Mouse (Mus musculus): ENCODE results near the gene Klhl29.

Gene Klhl29

DNA sequence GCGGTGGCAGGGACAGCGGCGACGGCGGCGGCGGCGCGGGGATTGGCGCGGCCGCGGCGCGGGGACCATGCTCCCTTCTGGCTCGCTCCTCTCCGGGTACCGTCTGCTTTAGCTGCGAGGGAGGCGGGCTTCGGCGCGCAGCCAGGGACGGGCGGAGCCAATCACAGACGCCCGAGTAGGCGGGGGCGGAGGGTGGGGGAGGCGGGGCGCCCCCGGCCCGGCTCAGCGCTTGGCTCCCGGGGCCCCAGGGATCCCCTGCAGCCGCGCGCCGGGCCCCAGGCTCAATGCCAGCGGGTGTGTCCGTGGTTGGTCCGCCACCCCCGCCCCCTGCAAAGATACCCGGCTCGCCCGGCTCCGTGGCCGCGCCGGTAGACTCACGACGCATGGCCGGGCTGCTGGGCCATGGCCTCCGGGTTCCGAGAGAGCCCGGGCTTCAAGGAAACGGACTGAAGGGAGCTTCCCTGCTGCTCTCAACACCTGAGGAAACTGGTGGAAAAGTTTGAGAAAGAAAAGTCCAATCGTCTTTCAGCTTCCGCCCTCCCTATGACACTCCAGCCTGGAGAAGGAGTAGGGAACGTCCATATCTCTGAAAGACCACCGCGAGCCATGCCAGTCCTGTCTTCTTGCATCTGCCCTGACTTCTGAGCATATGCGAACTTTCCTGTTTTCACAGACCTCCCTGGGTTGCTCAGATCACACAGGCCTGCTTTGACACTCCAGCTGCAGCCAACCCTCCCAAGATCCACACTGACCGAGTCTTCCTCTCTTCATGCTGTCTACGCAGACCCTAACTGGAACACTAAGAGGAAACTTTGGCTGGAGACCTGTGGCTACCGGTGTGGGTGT is at the start of gene Klhl29:
Klhl29 (minus strand) TSS at position 67 of the 846 bp plus-strand sequence.
- peak; percentile 88 to 91 for DNase-seq

- no peak for DNase-seq
These were observed 49.8 kb upstream of the Klhl29 start for GRCm38 (mm10) chr12:5425276-5425675.

DNA sequence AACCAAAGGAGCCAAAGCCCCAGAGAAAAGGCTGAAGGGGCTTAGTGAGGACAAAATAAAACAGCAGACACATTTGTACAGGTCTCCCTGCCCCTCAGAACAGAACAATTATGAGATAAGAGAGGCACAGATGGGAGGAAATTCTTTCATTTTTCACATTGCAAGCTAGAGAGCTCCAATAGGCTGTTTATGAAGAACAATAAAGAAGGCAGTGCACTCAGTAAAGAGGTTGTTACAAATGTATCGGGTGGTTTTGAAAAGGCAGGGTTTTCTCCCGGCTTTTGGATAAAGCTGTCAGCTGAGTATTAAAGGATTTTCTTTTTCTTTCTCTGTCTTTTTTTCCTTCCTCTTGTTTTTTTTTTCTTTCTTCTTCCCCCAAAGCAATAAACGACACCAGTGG is 40.3 kb upstream of the Klhl29 start:
- DNase-seq = no peak

GRCm38 (mm10) chr12:5413976-5414375 is 38.5 kb upstream of the Klhl29 start:
- DNase-seq = no peak

DNA sequence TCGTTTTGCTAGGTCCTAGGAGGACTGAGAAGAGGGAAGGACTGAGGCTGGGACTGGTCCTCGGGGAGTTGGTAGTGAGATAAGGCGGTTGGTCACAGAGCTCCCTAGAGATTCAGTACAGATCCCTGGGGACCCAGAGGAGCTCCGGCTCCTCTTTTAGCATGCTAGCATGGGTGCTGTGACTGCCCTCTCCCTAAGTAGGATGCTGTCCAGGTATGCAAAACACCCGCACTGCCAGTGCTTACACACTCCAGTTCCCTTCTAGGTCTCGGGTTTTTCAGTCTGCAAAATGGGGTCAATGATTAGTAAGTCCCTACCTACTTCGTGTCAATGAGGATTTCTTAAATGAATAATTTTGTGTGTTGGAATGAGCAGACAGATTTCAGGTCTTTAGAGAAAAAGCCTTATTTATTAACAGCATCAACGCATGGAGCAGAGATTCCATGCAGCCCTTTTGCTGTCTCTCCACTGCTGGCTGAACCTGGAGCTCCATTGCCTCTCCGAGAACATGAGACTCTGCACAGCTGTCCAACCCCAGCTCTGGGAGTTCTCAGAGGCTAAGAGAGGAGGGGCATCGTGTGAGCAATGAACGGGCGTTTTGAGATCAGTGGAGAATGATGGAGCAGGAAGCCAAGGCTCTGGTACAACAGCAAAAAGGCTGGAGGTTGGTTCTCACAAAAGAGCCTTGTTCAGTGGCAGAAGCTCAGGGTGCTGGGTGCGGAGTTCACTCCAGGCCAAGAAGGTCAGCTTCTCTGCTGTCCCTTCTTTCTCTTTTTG is 36.5 kb upstream of the Klhl29 start:
- peak; percentile 13 to 60 for DNase-seq

DNA sequence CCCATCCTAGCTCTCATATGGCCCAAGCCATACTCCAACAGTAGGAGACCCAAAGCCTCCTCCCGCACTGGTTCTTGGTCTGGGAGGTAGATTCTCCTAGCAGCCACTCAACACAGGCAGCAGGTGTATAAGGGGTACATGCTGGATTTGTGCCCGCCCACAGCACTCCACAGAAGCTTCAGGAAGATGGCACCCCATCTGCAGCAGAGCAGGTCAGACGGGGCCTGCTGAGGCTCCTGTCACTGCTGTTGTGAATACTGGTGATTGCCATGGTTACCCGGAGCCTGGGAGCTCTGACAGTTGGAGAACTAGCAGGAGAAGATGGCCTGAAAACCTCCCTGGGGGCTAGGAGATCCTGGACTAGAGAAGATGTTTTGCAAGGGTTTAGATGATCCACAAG is 35.9 kb upstream of the Klhl29 start:
- no peak for DNase-seq

DNA sequence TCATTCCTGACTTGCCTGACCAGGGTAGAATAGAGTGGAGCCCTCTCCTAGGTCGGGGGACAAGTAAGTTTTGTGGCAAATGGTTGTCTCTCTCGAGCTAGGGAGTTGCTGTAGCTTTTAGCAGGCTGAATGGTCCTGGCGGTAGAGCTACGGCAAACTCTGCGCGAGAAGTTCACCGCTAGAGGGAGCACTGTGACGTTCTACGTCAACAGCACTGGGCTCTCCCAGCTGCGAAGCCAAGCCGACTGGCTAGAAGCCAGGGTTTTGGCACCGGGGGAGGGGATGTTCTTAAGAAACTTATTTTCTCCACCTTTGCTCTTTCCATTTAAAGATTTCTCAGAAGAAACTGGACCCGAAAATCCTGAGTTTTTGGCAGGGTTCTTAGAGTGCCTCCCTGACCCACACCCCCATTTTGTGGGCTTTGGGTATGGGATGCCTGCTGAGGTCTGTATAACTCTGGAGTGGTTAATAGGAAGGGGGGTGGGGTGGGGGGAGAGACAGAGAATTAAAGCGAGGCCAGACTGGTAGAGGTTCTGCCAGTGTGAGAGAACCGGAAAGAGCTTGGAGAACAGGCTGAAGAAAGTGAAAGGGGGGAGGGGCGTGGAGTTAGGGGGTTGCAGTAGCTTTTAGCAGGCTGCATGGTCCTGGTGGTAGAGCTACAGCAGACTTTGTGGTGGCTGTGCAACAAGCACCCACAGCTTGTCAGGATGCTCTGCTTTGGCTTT is 35.1 kb upstream of the Klhl29 start:
- peak; percentile 90 to 92 for DNase-seq

GRCm38 (mm10) chr12:5407175-5407574 is 31.7 kb upstream of the Klhl29 start:
- DNase-seq = no peak

DNA sequence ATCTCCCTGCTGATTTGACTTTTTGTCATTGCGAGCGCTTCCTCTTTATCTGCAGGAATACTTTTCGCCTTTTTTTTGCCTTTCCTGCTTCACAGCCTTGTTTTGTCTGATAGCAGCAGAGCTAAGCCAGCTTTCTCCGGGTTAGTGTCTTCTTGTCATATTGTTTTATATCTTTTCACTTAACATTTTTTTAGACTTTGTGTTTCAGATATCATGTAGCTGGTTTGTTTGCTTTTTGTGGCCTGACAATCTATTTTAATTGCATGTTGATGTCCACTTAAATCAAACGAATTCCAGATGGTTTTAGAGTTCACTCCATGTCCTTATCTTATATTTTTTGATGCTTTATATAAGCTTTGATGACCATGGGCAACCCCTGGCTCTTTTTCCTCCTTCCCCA is 21.9 kb upstream of the Klhl29 start:
- no peak for DNase-seq

- DNase-seq = no peak
These were observed 19.7 kb upstream of the Klhl29 start for GRCm38 (mm10) chr12:5395188-5395587.

- DNase-seq = no peak
These were observed 11.6 kb upstream of the Klhl29 start for GRCm38 (mm10) chr12:5387112-5387511.

DNA sequence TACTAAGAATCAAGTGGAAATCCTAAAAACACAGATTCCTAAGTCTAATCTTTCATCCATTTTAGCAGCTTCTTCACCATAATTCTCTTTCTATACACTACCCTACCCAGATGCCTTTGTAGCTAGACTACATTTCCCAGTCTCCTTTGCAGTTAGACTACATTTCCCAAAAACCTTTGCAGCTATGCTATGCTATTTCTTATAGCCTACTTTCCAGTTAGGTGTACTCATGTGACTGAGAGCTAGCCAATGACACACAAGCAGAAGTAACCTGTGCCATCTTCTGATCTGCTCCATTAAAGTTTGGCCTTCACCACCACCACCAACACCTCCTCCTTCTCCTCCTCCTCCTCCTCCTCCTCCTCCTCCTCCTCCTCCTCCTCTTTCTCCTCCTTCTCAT is 11.2 kb upstream of the Klhl29 start:
- no peak for DNase-seq

DNA sequence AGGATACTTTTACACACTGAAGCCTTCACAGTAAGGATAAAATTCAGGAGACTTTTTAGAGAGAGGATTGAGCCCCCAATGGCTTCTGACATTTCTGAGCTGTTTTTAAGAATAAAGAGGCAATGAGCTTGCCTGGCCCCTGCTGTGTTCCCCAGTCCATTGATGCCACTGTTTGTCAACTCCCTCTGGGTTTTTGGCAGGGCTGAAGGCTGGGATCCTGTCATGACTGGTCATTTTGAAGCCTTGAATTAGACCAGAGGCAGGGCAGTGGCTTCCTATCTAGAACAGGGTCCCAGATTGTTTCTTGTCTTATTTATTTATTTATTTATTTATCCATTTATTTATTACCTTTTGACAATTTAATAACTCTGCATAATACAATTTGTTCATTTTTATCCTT is 6.2 kb upstream of the Klhl29 start:
- DNase-seq = no peak

- peak; percentile 14 to 40 for DNase-seq
These were observed 532 bp downstream of the Klhl29 start for GRCm38 (mm10) chr12:5374684-5375615.

GRCm38 (mm10) chr12:5374196-5374683 is 1.2 kb downstream of the Klhl29 start:
- peak in 1 of 2 experiments; percentile 6 for DNase-seq

DNA sequence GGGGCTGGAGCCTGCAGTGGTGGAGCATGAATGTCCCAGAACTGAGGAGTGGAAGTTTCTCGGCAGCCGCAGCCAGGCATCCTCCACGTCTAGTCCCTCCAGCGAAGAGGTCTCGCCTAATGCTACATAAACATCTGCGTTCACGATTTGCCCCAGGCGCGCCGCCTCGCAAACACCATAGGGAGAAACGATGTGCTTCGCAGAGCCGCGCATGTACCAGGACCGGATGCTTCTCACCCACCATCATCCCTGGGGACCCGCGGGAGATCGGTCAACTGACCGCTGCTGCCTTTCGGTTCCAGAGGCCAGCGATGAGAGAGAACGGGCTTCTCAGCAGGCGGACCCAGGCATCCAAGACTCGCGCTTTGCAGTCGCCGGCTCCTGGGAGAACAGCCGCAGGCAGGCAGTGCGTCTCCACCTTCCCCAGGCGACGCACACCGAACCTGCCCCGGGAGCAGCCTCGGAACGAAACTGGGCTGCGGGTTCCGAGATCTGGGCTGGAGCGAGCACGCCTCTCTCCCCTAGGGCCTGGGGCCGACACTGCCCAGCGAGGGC is 1.8 kb downstream of the Klhl29 start:
- DNase-seq = peak; percentile 4 to 39

DNA sequence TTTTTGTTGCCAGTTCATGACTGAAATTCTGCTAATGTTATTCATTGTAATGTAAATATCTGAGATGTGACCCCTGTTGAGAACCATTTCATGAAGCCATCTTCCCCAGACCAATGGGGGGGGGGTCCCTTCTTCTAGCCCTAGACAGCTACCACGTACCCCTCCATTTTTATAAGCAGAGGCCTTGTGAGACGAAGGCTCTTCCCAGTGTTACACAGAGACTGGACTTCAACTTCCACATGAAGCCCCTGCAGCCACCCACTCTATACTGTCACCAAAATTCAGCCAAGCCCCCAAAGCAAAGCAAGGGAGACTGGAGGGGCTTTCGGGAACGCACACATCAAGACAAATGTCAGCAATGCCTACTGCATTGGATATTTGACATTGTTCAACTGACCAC is 6.1 kb downstream of the Klhl29 start:
- DNase-seq = no peak

GRCm38 (mm10) chr12:5364836-5365235 is 10.6 kb downstream of the Klhl29 start:
- DNase-seq = no peak

DNA sequence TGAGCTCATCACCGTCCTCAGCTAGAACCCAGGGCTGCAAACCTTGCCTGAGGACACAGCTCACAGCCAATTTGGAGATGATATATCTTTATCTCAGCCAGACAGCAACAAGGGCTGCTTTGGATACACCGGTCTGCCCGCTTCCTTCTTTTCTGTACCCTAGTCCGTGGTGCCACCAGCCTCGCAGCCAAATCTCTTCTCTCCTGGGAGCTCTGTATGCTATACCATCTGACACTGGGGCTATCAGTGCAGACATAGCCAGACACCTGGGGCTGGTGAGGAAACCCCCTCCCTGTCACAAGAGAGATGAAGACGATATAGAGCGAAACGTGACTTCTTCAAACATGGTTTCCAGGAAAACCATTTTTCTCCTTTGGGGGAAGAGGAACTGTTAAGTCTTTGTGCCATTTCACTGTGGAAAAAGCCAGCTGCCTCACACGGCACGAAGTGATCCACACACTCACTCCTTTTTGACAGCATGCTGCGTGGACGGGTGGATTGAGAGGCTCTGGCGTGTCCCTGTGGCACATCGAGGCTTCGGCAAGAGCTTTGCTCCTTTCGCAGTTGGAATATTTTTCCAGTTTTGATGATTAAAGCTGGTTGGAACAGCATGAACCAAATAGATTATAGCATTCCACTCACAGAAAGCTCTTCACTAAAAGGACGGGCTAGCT is 11.4 kb downstream of the Klhl29 start:
- DNase-seq = no peak

- DNase-seq = peak in 1 of 2 experiments; percentile 50
These were observed 16.4 kb downstream of the Klhl29 start for GRCm38 (mm10) chr12:5359065-5359464.

- DNase-seq = no peak
These were observed 17.0 kb downstream of the Klhl29 start for GRCm38 (mm10) chr12:5358497-5358896.

Data from kidney, postnatal 25 days (tissue).